Comparison of ENCODE assay signal across 27 mouse cellular contexts in the genomic region with DNA sequence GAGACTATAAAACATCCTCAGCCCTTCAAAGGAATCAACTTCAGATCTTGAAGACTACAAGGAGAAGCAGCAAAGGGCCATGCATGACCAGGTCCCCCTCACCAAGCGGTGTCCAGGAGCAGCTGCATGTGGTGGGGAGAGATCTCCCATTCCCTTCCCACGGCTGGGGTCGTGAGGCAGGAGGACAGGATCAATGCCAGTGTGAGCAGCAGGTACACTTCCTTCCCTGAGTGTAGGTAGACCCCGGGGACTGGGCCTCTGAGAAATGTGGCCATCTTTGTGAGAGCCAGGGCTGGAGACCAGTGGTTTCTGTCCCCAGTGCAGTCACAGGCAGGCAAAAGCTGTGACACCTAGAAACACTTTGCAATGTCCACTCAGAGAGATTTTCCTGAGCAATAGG. TPM values are rescaled to one million over a fixed set of nuclear protein-coding genes. Genes with fewer than 3 reads are reported as not detected.
DNase-seq lines count a peak whose midpoint lies in the region; ATAC-seq and TF ChIP-seq lines count a peak whose summit lies in the region.
"Had no signal": no experiment of that assay in that cellular context is flagged by ENCODE, and none has a peak within 500 bp of the region (broad histone marks: within the 10 kb centered on the region; RNA-seq: fewer than 3 reads in every experiment).

No protein-coding gene starts in this region.

- no peak overlapping the region for H3K4me2 ChIP-seq in intestine, embryonic 14.5 days (ENCODE audit: low read length)
- no peak overlapping the region for H3K4me2 ChIP-seq in intestine, postnatal 0 days (replicated peaks; ENCODE audit: low read depth)
- H3K4me2 ChIP-seq in neural tube, embryonic 15.5 days: no peak overlapping the region

- H3K9ac ChIP-seq in intestine, embryonic 14.5 days (ENCODE audit: low read length): no peak overlapping the region
- no peak overlapping the region for H3K9ac ChIP-seq in intestine, postnatal 0 days (ENCODE audit: low read depth, low read length)
- H3K9ac ChIP-seq in neural tube, embryonic 15.5 days (replicated peaks): no peak overlapping the region

- no peak overlapping the region for H3K27ac ChIP-seq in intestine, embryonic 14.5 days (ENCODE audit: low read depth)
- H3K27ac ChIP-seq in intestine, postnatal 0 days (ENCODE audit: low read depth, low read length): no peak overlapping the region
- H3K27ac ChIP-seq in neural tube, embryonic 15.5 days (replicated peaks): no peak overlapping the region
- no peak overlapping the region for H3K27ac ChIP-seq in embryonic facial prominence, embryonic 10.5 days (replicated peaks)

- no peaks in the 10 kb centered on the region for H3K4me1 ChIP-seq in intestine, embryonic 14.5 days (replicated peaks; ENCODE audit: control insufficient read depth, insufficient read depth, low read length)
- H3K4me1 ChIP-seq in intestine, postnatal 0 days (replicated peaks; ENCODE audit: control insufficient read depth, insufficient read depth, low read length): no peaks in the 10 kb centered on the region
- H3K4me1 ChIP-seq in neural tube, embryonic 15.5 days: no peaks in the 10 kb centered on the region
- H3K4me1 ChIP-seq in embryonic facial prominence, embryonic 10.5 days: no peaks in the 10 kb centered on the region

- peak; percentile 84 for DNase-seq in heart, adult 11 months
- DNase-seq in heart, adult 18-20 months: no peak
- DNase-seq in intestine, embryonic 14.5 days (ENCODE audit: low spot score): peak; percentile 27
- peak; percentile 7 for DNase-seq in neural tube, embryonic 10.5 days (ENCODE audit: extremely low spot score, low spot score)
- DNase-seq in embryonic facial prominence, embryonic 10.5 days (ENCODE audit: low spot score): peak; percentile 6
- no peak for DNase-seq in kidney, adult 18-20 months
- DNase-seq: adrenal gland, adult 2 months; adrenal gland, adult 8-10 months; adrenal gland, postnatal 10 days; adrenal gland, postnatal 14 days; adrenal gland, postnatal 25 days; adrenal gland, postnatal 36 days; B cell, adult 2 months; cerebellum, adult 11 months; cerebellum, adult 11-12 months had no signal

- no peaks in the 10 kb centered on the region for H3K9me3 ChIP-seq in intestine, embryonic 14.5 days (ENCODE audit: control insufficient read depth, low read length)
- no peaks in the 10 kb centered on the region for H3K9me3 ChIP-seq in intestine, postnatal 0 days (ENCODE audit: control insufficient read depth)
- H3K9me3 ChIP-seq in neural tube, embryonic 15.5 days (replicated peaks): no peaks in the 10 kb centered on the region
- no peaks in the 10 kb centered on the region for H3K9me3 ChIP-seq in embryonic facial prominence, embryonic 10.5 days

- no peaks in the 10 kb centered on the region for H3K27me3 ChIP-seq in intestine, embryonic 14.5 days (replicated peaks; ENCODE audit: control insufficient read depth, insufficient read depth, low read length)
- H3K27me3 ChIP-seq in intestine, postnatal 0 days (replicated peaks; ENCODE audit: control insufficient read depth, insufficient read depth, low read length): no peaks in the 10 kb centered on the region
- H3K27me3 ChIP-seq in neural tube, embryonic 15.5 days (replicated peaks): no peaks in the 10 kb centered on the region
- no peaks in the 10 kb centered on the region for H3K27me3 ChIP-seq in embryonic facial prominence, embryonic 10.5 days (replicated peaks; ENCODE audit: low read depth, poor library complexity, severe bottlenecking)

- TF ChIP-seq CTCF in intestine, postnatal 0 days (IDR thresholded peaks at IDR 0.05; ENCODE audit: low read depth): no peak

- H3K4me3 ChIP-seq in intestine, embryonic 14.5 days (ENCODE audit: low read depth, low read length): no peak overlapping the region
- H3K4me3 ChIP-seq in intestine, postnatal 0 days (ENCODE audit: low read depth, low read length): no peak overlapping the region
- H3K4me3 ChIP-seq in neural tube, embryonic 15.5 days (replicated peaks): no peak overlapping the region
- H3K4me3 ChIP-seq in embryonic facial prominence, embryonic 10.5 days: no peak overlapping the region

- no peaks in the 10 kb centered on the region for H3K36me3 ChIP-seq in intestine, embryonic 14.5 days (ENCODE audit: control insufficient read depth, insufficient read depth, low read length)
- H3K36me3 ChIP-seq in intestine, postnatal 0 days (ENCODE audit: control insufficient read depth, insufficient read depth): no peaks in the 10 kb centered on the region
- no peaks in the 10 kb centered on the region for H3K36me3 ChIP-seq in neural tube, embryonic 15.5 days
- H3K36me3 ChIP-seq in embryonic facial prominence, embryonic 10.5 days (replicated peaks): no peaks in the 10 kb centered on the region
- H3K36me3 ChIP-seq: G1E had no signal

- ATAC-seq in intestine, embryonic 14.5 days (replicated peaks; ENCODE audit: low FRiP score, low TSS enrichment, low read depth): no peak
- no peak for ATAC-seq in intestine, postnatal 0 days
- no peak for ATAC-seq in neural tube, embryonic 15.5 days (ENCODE audit: low FRiP score)
- ATAC-seq: activated CD4-positive, CD25-positive, alpha-beta regulatory T cell, adult 4 months; CD4-positive, CD25-positive, alpha-beta regulatory T cell, adult 4 months; Patski had no signal

- 85% methylated on average over 4 of the region's 4 CpGs for WGBS in intestine, embryonic 14.5 days
- WGBS in intestine, postnatal 0 days: 73% methylated on average over 4 of the region's 4 CpGs
- 90% methylated on average over 4 of the region's 4 CpGs for WGBS in neural tube, embryonic 15.5 days
- WGBS in embryonic facial prominence, embryonic 10.5 days: 85% methylated on average over 4 of the region's 4 CpGs

RNA-seq across cellular contexts. Expression of a gene that starts 21.8 kb away (rescaled TPM):
- not detected for total RNA-seq in heart, adult 18-20 months (2021)
- not detected in 2 replicates for polyA plus RNA-seq in intestine, embryonic 14.5 days (2014; fragmentation: Nextera tagmentation; extraction: Ambion mirVana)
- polyA plus RNA-seq in intestine, postnatal 0 days (2015; fragmentation: Nextera tagmentation; extraction: Ambion mirVana): not detected in 2 replicates
- 0.18 and 0.42 TPM in 2 replicates for polyA plus RNA-seq in neural tube, embryonic 15.5 days (2015; fragmentation: Nextera tagmentation; extraction: Ambion mirVana)
- polyA plus RNA-seq in embryonic facial prominence, embryonic 10.5 days (2016; fragmentation: Nextera tagmentation; extraction: Ambion mirVana): 0.18 TPM in 1 of 2 replicates, not detected in the other
- total RNA-seq: adrenal gland, adult 18-20 months; adrenal gland, adult 2 months; adrenal gland, adult 8-10 months; adrenal gland, postnatal 10 days; adrenal gland, postnatal 14 days; adrenal gland, postnatal 25 days; adrenal gland, postnatal 36 days; adrenal gland, postnatal 4 days; CH12.LX; G1E; MEL had no signal
- polyA plus RNA-seq: activated CD4-positive, CD25-positive, alpha-beta regulatory T cell, adult 4 months; adrenal gland, adult 2 months; brain, embryonic 14.5 days; C2C12; CD4-positive, CD25-positive, alpha-beta regulatory T cell, adult 4 months; G1E; Patski had no signal

RNA-seq across cellular contexts. Expression of a gene that starts 35.8 kb away (rescaled TPM):
- total RNA-seq in heart, adult 18-20 months (2021): not detected
- not detected in 2 replicates for polyA plus RNA-seq in intestine, embryonic 14.5 days (2014; fragmentation: Nextera tagmentation; extraction: Ambion mirVana)
- polyA plus RNA-seq in intestine, postnatal 0 days (2015; fragmentation: Nextera tagmentation; extraction: Ambion mirVana): not detected in 2 replicates
- not detected in 2 replicates for polyA plus RNA-seq in neural tube, embryonic 15.5 days (2015; fragmentation: Nextera tagmentation; extraction: Ambion mirVana)
- polyA plus RNA-seq in embryonic facial prominence, embryonic 10.5 days (2016; fragmentation: Nextera tagmentation; extraction: Ambion mirVana): not detected in 2 replicates
- total RNA-seq: adrenal gland, adult 18-20 months; adrenal gland, adult 2 months; adrenal gland, adult 8-10 months; adrenal gland, postnatal 10 days; adrenal gland, postnatal 14 days; adrenal gland, postnatal 25 days; adrenal gland, postnatal 36 days; adrenal gland, postnatal 4 days; CH12.LX; G1E; MEL had no signal
- polyA plus RNA-seq: activated CD4-positive, CD25-positive, alpha-beta regulatory T cell, adult 4 months; adrenal gland, adult 2 months; brain, embryonic 14.5 days; C2C12; CD4-positive, CD25-positive, alpha-beta regulatory T cell, adult 4 months; G1E; Patski had no signal

RNA-seq across cellular contexts. Expression of a gene that starts 44.1 kb away (rescaled TPM):
- total RNA-seq in heart, adult 18-20 months (2021): not detected
- not detected in 2 replicates for polyA plus RNA-seq in intestine, embryonic 14.5 days (2014; fragmentation: Nextera tagmentation; extraction: Ambion mirVana)
- polyA plus RNA-seq in intestine, postnatal 0 days (2015; fragmentation: Nextera tagmentation; extraction: Ambion mirVana): not detected in 2 replicates
- polyA plus RNA-seq in neural tube, embryonic 15.5 days (2015; fragmentation: Nextera tagmentation; extraction: Ambion mirVana): not detected in 2 replicates
- 0.08 and 0.10 TPM in 2 replicates for polyA plus RNA-seq in embryonic facial prominence, embryonic 10.5 days (2016; fragmentation: Nextera tagmentation; extraction: Ambion mirVana)
- total RNA-seq: adrenal gland, adult 18-20 months; adrenal gland, adult 2 months; adrenal gland, adult 8-10 months; adrenal gland, postnatal 10 days; adrenal gland, postnatal 14 days; adrenal gland, postnatal 25 days; adrenal gland, postnatal 36 days; adrenal gland, postnatal 4 days; CH12.LX; MEL had no signal
- polyA plus RNA-seq: activated CD4-positive, CD25-positive, alpha-beta regulatory T cell, adult 4 months; adrenal gland, adult 2 months; brain, embryonic 14.5 days; C2C12; CD4-positive, CD25-positive, alpha-beta regulatory T cell, adult 4 months; G1E; Patski had no signal

Comparison
In these comparisons a context has a peak if more than half of its experiments do, and no peak if none do; other contexts are left out.
1. DNase-seq: peak in heart, adult 11 months (single experiment), intestine, embryonic 14.5 days (single experiment), neural tube, embryonic 10.5 days (single experiment) and embryonic facial prominence, embryonic 10.5 days (single experiment); none in heart, adult 18-20 months (0 of 2) and kidney, adult 18-20 months (single experiment).